Mouse (Mus musculus) heart, embryonic 12.5 days (tissue): ENCODE data around the gene Garem2. TPM values are rescaled to one million over a fixed set of nuclear protein-coding genes. Genes with fewer than 3 reads are reported as not detected.

Experiments used
- ATAC-seq: fragments of 200-750 bp; cut with Nextera tagmentation; 2 replicates; pipeline ENCODE4 v1.8.0; 2017; ENCODE audit warnings: moderate TSS enrichment, moderate library complexity; ENCODE audit not compliant: insufficient number of reproducible peaks, low FRiP score
- H3K27ac ChIP-seq: fragments of 300-500 bp; sonication (generic); 2 replicates; pipeline ENCODE4 v1.5.1; 2016; ENCODE audit warnings: mild to moderate bottlenecking, moderate library complexity; ENCODE audit not compliant: poor library complexity, severe bottlenecking
- H3K27me3 ChIP-seq: fragments of 300-500 bp; sonication (generic); replicated peaks from 2 replicates; pipeline ENCODE4 v1.6.1; 2016; ENCODE audit warnings: mild to moderate bottlenecking, moderate library complexity
- H3K36me3 ChIP-seq: fragments of 300-500 bp; sonication (generic); 2 replicates; pipeline ENCODE4 v1.6.1; 2016; ENCODE audit warnings: mild to moderate bottlenecking, moderate library complexity
- H3K4me1 ChIP-seq: fragments of 300-500 bp; sonication (generic); replicated peaks from 2 replicates; pipeline ENCODE4 v1.6.1; 2016; ENCODE audit warnings: mild to moderate bottlenecking
- H3K4me2 ChIP-seq: fragments of 300-500 bp; sonication (generic); 2 replicates; pipeline ENCODE4 v1.6.1; 2016; ENCODE audit warnings: mild to moderate bottlenecking, moderate library complexity
- H3K4me3 ChIP-seq: fragments of 300-500 bp; sonication (generic); 2 replicates; pipeline ENCODE4 v1.5.1; 2016; ENCODE audit warnings: mild to moderate bottlenecking
- H3K9ac ChIP-seq: fragments of 300-500 bp; sonication (generic); 2 replicates; pipeline ENCODE4 v1.6.1; 2016; ENCODE audit warnings: mild to moderate bottlenecking, moderate library complexity
- H3K9me3 ChIP-seq: fragments of 300-500 bp; sonication (generic); replicated peaks from 2 replicates; pipeline ENCODE4 v1.6.1; 2016; ENCODE audit warnings: mild to moderate bottlenecking, moderate library complexity
- WGBS: fragments of 180-500 bp; shearing (Covaris S2); methylation state at CpG from one replicate; pipeline ENCODE4 v1.1.7; 2016; 5-methylcytosine and 5-hydroxymethylcytosine counted together
- polyA plus RNA-seq: library from polyadenylated mRNA; unstranded; fragments of >200 nt; fragmentation: Nextera tagmentation; extraction: Ambion mirVana; gene quantifications from 2 replicates; pipeline ENCODE4 v1.2.1, GENCODE M21; 2016

Gene Garem2
- polyA plus RNA-seq, 1 experiment from 2014 or later, result 0.40 TPM

DNA sequence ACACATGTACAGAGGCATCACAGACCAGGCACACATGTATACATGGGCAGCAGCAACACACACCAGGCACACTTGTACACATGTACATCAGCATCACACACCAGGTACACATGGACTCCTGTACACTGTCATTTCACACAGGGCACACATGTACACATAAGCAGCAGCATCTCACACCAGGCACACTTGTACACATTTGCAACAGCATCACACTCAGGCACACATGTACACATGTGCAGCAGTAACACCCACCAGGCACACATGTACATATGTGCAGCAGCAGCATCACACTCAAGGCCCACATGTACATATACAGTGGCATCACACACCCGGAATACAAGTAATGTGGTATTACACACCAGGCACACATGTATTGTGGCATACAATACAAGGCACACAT is 6.7 kb upstream of the Garem2 start:
- Histone ChIP-seq H3K9me3 (peaks cover 9% of the 10 kb centered on the region; the same call in 1 of the 2 replicates), H3K9ac (no peak overlapping the region), H3K4me2 (no peak overlapping the region), H3K4me3 (no peak overlapping the region), H3K4me1 (no peaks in the 10 kb centered on the region), H3K27ac (no peak overlapping the region), H3K36me3 (no peaks in the 10 kb centered on the region), H3K27me3 (peaks cover 15% of the 10 kb centered on the region)
- ATAC-seq, result no peak
- WGBS, result 86% methylated on average over 1 of the region's 1 CpGs

DNA sequence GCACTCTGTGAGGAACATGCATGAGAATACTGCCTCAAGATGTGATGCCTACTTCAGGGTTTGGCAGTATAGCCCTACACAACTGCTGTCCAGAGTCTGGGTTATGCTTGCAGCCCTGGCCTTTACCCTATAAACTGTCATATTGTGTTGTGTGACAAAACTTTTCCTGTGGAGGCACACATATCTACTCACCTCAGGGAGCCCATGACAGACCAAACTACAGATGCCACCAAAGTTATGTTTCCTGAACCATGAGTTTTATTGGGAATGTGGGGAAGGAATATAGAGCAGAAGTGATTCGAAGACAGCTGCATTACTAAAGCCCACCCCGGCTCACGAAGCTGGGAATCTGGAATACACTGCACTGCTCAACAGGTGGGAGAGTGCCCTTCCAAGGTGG is 1.6 kb upstream of the Garem2 start:
- Histone ChIP-seq H3K4me3 (no peak overlapping the region), H3K27ac (no peak overlapping the region), H3K36me3 (no peaks in the 10 kb centered on the region), H3K4me1 (peaks cover 27% of the 10 kb centered on the region), H3K9ac (no peak overlapping the region), H3K9me3 (peaks cover 9% of the 10 kb centered on the region; the same call in 1 of the 2 replicates), H3K4me2 (no peak overlapping the region), H3K27me3 (peaks cover 65% of the 10 kb centered on the region)
- 73% methylated on average over 3 of the region's 3 CpGs for WGBS
- ATAC-seq, result no peak

DNA sequence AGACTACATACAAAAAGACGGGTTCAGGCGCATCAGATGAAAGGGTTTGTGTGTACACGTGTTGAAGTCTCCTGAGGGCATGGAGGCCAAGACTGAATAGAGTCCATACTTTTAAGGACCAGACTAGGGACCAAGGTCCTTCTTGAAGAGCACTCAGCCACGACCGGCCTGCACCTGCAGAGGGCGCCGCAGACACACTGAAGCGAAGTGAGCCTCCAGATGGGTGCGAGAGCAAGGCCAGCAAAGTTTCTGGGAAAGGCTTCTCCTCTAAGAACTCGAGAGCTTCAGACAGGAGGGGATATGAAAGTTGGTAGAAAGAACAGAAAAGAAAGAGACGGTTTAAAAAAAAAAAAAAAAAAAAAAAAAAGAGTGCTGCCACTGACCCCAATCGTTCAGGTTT is 622 bp upstream of the Garem2 start:
- peaks cover 75% of the 10 kb centered on the region for H3K27me3 ChIP-seq
- H3K27ac ChIP-seq, result no peak overlapping the region
- ATAC-seq, result no peak
- WGBS, result 3% methylated on average over 12 of the region's 12 CpGs
- peaks cover 9% of the 10 kb centered on the region; the same call in 1 of the 2 replicates for H3K9me3 ChIP-seq
- H3K4me2 ChIP-seq, result peak overlapping the region; percentile 86
- H3K4me1 ChIP-seq, result peaks cover 27% of the 10 kb centered on the region
- H3K36me3 ChIP-seq, result no peaks in the 10 kb centered on the region
- H3K4me3 ChIP-seq, result peak overlapping the region; percentile 56; the same call in 1 of the 2 replicates
- no peak overlapping the region for H3K9ac ChIP-seq

DNA sequence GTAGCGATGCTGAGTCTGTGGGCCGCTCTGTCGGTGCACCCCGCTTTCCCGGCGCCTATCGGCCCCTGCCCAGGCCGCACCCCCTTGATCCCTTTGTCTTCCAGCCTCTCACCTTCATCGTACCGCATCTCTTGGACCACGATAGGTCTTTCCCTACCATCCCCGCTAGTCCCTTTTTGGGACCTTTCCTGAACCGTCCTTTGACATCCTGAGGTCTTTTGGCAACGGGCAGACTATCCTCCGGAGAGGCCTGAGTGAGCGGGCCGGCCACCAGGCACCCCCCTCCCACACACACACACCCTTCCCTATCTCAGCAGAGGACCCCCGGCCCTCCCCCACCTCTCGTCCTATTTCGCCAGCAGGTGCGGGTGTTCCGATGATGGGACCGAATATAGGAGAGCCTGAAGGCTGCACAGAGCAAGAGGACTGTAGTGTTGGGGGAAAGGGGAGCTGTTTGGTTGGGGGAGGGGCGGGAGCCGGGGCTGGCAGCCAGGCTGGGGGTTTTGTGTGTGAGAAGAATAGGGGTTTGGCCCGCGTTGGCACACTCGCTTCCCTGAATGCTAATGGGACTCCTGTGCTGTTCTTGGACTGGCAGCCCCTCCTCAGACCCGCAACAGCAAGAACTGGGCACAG is 823 bp downstream of the Garem2 start, which contains the start of gene 3110082J24Rik:
Gene 3110082J24Rik, minus strand, starts transcription at position 419 of the 633 bp plus-strand sequence.
- Histone ChIP-seq H3K4me1 (peaks cover 33% of the 10 kb centered on the region), H3K36me3 (no peaks in the 10 kb centered on the region), H3K4me2 (peak within 1 kb of the TSS; percentile 86), H3K9me3 (peaks cover 9% of the 10 kb centered on the region; the same call in 1 of the 2 replicates), H3K27ac (no peak within 1 kb of the TSS), H3K4me3 (peak within 1 kb of the TSS; percentile 56), H3K27me3 (peaks cover 87% of the 10 kb centered on the region), H3K9ac (peak within 1 kb of the TSS; percentile 42; the same call in 1 of the 2 replicates)
- no peak for ATAC-seq
- WGBS, result 1% methylated on average over 29 of the region's 29 CpGs

DNA sequence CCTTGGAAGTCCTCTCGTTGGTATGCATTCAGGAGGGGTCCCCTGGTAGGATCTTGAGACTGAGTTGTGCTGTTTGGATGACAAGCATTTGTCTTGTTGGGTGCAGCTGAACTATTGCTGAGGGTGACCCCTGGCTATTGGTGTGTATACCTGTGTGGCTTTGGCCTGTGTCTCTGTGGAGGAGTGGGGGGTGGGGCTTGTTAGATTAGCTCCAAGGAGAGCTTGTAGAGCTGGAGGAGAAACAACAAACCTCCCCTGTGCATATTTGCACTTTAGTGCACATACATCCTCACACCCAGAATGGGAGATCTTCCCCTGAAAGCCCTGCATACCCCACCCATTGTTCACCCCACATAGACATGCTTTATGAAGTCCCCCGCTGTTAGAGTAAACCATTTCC is 1.8 kb downstream of the Garem2 start:
- peaks cover 3% of the 10 kb centered on the region; the same call in 1 of the 2 replicates for H3K9me3 ChIP-seq
- peaks cover 42% of the 10 kb centered on the region for H3K4me1 ChIP-seq
- no peak for ATAC-seq
- no peak overlapping the region for H3K9ac ChIP-seq
- H3K36me3 ChIP-seq, result no peaks in the 10 kb centered on the region
- no peak overlapping the region for H3K4me2 ChIP-seq
- WGBS, result 17% methylated on average over 2 of the region's 2 CpGs
- no peak overlapping the region for H3K4me3 ChIP-seq
- no peak overlapping the region for H3K27ac ChIP-seq
- peaks cover 94% of the 10 kb centered on the region for H3K27me3 ChIP-seq

DNA sequence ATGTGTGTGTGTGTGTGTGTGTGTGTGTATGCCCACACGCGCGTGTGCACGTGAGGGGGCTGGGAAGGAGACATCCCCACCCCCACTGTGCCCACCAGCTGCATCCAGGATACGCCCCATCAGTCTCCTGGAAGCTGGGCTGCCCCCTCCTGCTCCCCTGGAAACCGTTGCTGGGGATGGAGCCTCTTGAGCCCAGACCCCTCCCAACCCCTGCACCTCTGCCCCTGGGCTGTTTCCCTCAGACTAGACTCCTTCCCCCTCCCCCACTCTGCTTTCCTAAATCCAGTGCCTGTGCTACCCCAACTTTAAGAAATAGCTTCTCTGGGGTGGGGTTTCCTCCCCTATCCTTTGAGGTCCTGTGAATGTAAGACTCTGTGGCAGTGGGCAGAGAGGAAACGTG is 2.2 kb downstream of the Garem2 start:
- no peak overlapping the region for H3K4me2 ChIP-seq
- no peak overlapping the region for H3K9ac ChIP-seq
- WGBS, result 8% methylated on average over 7 of the region's 7 CpGs
- H3K27me3 ChIP-seq, result peaks cover 94% of the 10 kb centered on the region
- no peaks in the 10 kb centered on the region for H3K36me3 ChIP-seq
- no peak for ATAC-seq
- no peaks in the 10 kb centered on the region for H3K9me3 ChIP-seq
- peaks cover 42% of the 10 kb centered on the region for H3K4me1 ChIP-seq
- no peak overlapping the region for H3K4me3 ChIP-seq
- no peak overlapping the region for H3K27ac ChIP-seq

DNA sequence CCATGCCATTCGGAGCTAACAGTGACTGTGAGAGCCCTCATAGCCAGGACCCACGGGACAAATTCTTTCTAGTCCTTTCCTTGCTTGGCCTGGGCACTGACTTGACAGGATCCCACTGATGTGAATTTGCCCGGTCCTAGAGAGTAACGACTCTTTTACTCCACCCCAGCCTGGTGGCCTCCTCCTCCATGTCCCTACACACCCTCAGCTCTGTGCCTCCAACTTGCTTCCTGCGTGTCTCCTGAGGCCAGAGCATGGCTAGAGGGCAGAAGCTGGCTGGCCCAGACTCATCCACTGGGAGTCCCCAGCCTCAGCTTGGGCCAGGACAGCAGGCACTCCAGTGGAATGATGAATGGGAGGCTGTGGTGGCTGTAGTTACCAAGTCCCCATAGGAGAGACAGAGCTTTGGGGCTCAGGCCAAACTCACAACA is 2.7 kb downstream of the Garem2 start:
- 13% methylated on average over 5 of the region's 5 CpGs for whole genome bisulfite sequencing
- no peak for ATAC-seq
- Histone ChIP-seq H3K4me3 (no peak overlapping the region), H3K27ac (no peak overlapping the region), H3K4me2 (no peak overlapping the region), H3K9ac (no peak overlapping the region), H3K36me3 (no peaks in the 10 kb centered on the region), H3K4me1 (peaks cover 42% of the 10 kb centered on the region), H3K9me3 (no peaks in the 10 kb centered on the region), H3K27me3 (peaks cover 94% of the 10 kb centered on the region)

DNA sequence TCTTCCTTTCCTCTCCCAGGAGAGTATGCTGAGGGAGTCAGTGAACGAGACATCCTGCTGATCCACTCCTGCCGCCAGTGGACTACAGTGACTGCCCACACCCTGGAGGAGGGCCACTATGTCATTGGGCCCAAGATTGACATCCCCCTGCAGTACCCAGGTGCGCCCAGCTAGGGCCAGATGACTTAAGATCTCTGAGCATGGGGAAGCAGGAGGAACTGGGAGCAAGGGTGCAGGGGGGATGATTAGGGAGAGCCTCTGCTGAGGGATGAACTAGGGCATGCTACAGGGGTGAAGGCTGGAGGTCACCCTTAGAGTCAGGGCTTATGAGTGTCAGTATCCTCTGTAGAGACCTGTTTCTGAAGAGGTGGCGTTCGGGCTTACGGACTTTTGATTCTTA is 3.3 kb downstream of the Garem2 start:
- WGBS, result 67% methylated on average over 6 of the region's 6 CpGs
- peaks cover 42% of the 10 kb centered on the region for H3K4me1 ChIP-seq
- no peaks in the 10 kb centered on the region for H3K9me3 ChIP-seq
- H3K27me3 ChIP-seq, result peaks cover 94% of the 10 kb centered on the region
- H3K27ac ChIP-seq, result no peak overlapping the region
- no peak for ATAC-seq
- H3K9ac ChIP-seq, result no peak overlapping the region
- no peak overlapping the region for H3K4me3 ChIP-seq
- H3K4me2 ChIP-seq, result no peak overlapping the region
- H3K36me3 ChIP-seq, result no peaks in the 10 kb centered on the region

DNA sequence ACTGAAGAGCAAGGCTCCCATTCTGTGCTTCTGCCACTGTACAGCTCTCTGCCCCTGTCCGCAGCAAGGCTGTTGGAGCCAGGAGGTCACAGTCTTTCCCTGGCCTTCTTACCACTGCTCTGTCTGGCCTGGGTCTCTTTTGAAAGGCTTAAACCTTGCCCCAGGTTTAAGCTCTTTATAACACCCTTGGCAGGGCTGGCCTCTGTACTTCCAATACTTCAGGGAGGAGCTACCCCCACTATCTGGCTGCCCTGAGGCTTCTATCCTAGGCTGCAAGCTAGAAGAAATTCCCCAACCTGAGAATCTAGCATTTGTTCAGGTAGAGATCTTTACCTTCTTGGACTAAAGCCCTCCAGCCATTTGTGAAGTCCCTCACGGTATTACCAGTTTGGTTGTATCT is 4.9 kb downstream of the Garem2 start:
- Histone ChIP-seq H3K9ac (no peak overlapping the region), H3K36me3 (no peaks in the 10 kb centered on the region), H3K4me2 (no peak overlapping the region), H3K4me3 (no peak overlapping the region), H3K27me3 (peaks cover 88% of the 10 kb centered on the region), H3K9me3 (no peaks in the 10 kb centered on the region), H3K4me1 (peaks cover 45% of the 10 kb centered on the region), H3K27ac (no peak overlapping the region)
- no peak for ATAC-seq
- 53% methylated on average over 2 of the region's 2 CpGs for WGBS

DNA sequence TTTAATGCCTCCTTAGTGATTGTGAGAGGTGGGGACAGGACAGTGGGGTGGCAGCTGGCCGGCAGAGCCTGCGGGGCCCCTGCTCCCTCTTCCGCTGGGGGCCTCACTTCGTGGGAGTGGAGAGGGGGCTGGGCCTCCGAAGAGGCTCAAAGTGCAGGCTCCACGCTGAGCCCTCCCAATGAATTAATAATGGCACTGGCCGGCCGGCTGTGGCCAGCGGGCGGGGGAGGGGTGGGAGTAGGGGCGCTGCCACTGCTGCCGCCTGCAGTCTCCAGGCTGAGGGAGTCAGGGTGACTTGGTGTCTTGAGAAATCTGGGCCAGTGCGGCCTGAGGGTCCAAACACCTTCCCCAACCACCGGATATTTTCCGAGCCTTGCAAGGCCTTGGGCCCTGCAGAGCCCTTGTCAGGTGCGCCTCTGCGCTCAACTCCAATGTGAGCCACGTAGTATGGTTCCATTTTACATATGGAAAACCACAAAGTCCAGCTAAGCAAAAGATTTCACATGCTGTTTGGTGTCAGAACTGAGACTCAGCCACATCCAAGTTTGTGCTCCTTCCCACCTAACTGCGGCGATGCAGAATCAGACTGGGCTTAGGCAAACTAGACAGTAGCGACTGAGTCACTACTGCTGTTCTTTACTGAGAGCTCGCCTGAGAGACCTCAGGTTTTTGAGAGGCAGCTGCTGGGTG is 5.6 kb downstream of the Garem2 start:
- 5% methylated on average over 22 of the region's 22 CpGs for WGBS
- no peak overlapping the region for H3K27ac ChIP-seq
- peaks cover 40% of the 10 kb centered on the region for H3K4me1 ChIP-seq
- peak overlapping the region; percentile 42; the same call in 1 of the 2 replicates for H3K9ac ChIP-seq
- H3K4me2 ChIP-seq, result peak overlapping the region; percentile 66
- peak overlapping the region; percentile 33 for H3K4me3 ChIP-seq
- H3K36me3 ChIP-seq, result no peaks in the 10 kb centered on the region
- no peak; the same call in 1 of the 2 replicates for ATAC-seq
- H3K27me3 ChIP-seq, result peaks cover 88% of the 10 kb centered on the region
- H3K9me3 ChIP-seq, result no peaks in the 10 kb centered on the region

DNA sequence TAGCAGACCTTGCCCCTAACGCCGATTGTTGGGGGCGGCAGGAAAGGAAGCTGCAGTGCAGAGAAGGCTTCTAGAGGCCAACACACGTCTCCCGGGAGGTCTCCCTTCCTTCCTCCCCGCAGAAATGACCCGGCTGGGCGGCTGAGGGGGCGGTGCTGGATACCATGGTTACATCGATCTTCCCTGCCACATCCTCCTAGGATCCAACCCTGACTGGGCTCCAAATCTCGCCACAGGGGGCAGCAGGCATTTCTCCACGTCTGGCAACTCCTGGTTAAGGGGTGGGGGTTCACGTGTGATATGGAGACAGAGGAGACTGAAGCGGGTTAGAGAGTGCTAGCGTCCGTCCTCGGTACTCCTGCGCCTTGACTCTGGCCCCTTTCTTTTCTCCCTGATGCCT is 6.2 kb downstream of the Garem2 start:
- Histone ChIP-seq H3K9ac (peak overlapping the region; percentile 42; the same call in 1 of the 2 replicates), H3K9me3 (no peaks in the 10 kb centered on the region), H3K4me3 (peak overlapping the region; percentile 33), H3K27ac (no peak overlapping the region), H3K36me3 (no peaks in the 10 kb centered on the region), H3K27me3 (peaks cover 88% of the 10 kb centered on the region), H3K4me1 (peaks cover 34% of the 10 kb centered on the region), H3K4me2 (peak overlapping the region; percentile 66)
- no peak; the same call in 1 of the 2 replicates for ATAC-seq
- WGBS, result 1% methylated on average over 18 of the region's 18 CpGs
